ENCODE assay signal across 9 mouse cellular contexts in genomic region chr3:102023337-102023736, GRCm38 (mm10). TPM values are rescaled to one million over a fixed set of nuclear protein-coding genes. Genes with fewer than 3 reads are reported as not detected.
A peak's percentile ranks its signal among the peaks of the same experiment; 100 is the strongest.
DNase-seq lines count a peak whose midpoint lies in the region; ATAC-seq lines count a peak whose summit lies in the region.
"Had no signal": no experiment of that assay in that cellular context is flagged by ENCODE, and none has a peak within 500 bp of the region (broad histone marks: within the 10 kb centered on the region; RNA-seq: fewer than 3 reads in every experiment).

No protein-coding gene starts in this region.

- H3K27me3 ChIP-seq in kidney, embryonic 14.5 days (ENCODE audit: control insufficient read depth, insufficient read depth, low read length): peaks cover 29% of the 10 kb centered on the region; the same call in 1 of the 2 replicates
- no peaks in the 10 kb centered on the region for H3K27me3 ChIP-seq in hindbrain, embryonic 15.5 days
- no peaks in the 10 kb centered on the region for H3K27me3 ChIP-seq in midbrain, embryonic 16.5 days (ENCODE audit: control insufficient read depth, insufficient read depth, low read depth, low read length)

- no peaks in the 10 kb centered on the region for H3K9me3 ChIP-seq in kidney, embryonic 14.5 days (ENCODE audit: control insufficient read depth, low read length)
- H3K9me3 ChIP-seq in hindbrain, embryonic 15.5 days: no peaks in the 10 kb centered on the region
- H3K9me3 ChIP-seq in midbrain, embryonic 16.5 days (replicated peaks; ENCODE audit: control insufficient read depth, low read length, poor library complexity, severe bottlenecking): no peaks in the 10 kb centered on the region

- H3K9ac ChIP-seq in kidney, embryonic 14.5 days (ENCODE audit: low read depth, low read length): no peak overlapping the region; the same call in 1 of the 2 replicates
- 0 out of 2 replicates have a peak overlapping the region, but pooled peaks have one; percentile 19 for H3K9ac ChIP-seq in hindbrain, embryonic 15.5 days
- 0 out of 2 replicates have a peak overlapping the region, but pooled peaks have one; percentile 32 for H3K9ac ChIP-seq in midbrain, embryonic 16.5 days (ENCODE audit: low read depth, low read length)

- H3K36me3 ChIP-seq in kidney, embryonic 14.5 days (ENCODE audit: control insufficient read depth, insufficient read depth, low read length): no peaks in the 10 kb centered on the region
- H3K36me3 ChIP-seq in hindbrain, embryonic 15.5 days: no peaks in the 10 kb centered on the region
- no peaks in the 10 kb centered on the region for H3K36me3 ChIP-seq in midbrain, embryonic 16.5 days (ENCODE audit: control insufficient read depth, insufficient read depth, low read length)

- no peak for DNase-seq in kidney, postnatal 10 days
- peak; percentile 53 for DNase-seq in embryo, embryonic 9.5 days (ENCODE audit: extremely low spot score)
- DNase-seq in left cerebral cortex, adult 8-10 months (ENCODE audit: low spot score in 2 of 2): no peak
- no peak for DNase-seq in thymus, postnatal 36 days
- DNase-seq in lung, postnatal 25 days (ENCODE audit: low spot score): no peak

- no peak for ATAC-seq in kidney, embryonic 14.5 days (ENCODE audit: low FRiP score, low TSS enrichment)
- ATAC-seq in hindbrain, embryonic 15.5 days (ENCODE audit: low FRiP score, low read depth): peak; percentile 68; the same call in 1 of the 2 replicates
- no peak for ATAC-seq in midbrain, embryonic 16.5 days

- no peaks in the 10 kb centered on the region for H3K4me1 ChIP-seq in kidney, embryonic 14.5 days (ENCODE audit: control insufficient read depth, insufficient read depth, low read length)
- H3K4me1 ChIP-seq in hindbrain, embryonic 15.5 days (replicated peaks): peaks cover 27% of the 10 kb centered on the region
- H3K4me1 ChIP-seq in midbrain, embryonic 16.5 days (ENCODE audit: control insufficient read depth, insufficient read depth, low read length): peaks cover 8% of the 10 kb centered on the region

- peak overlapping the region; percentile 58 for H3K4me2 ChIP-seq in kidney, embryonic 14.5 days (replicated peaks; ENCODE audit: low read depth, low read length)
- peak overlapping the region; percentile 73 for H3K4me2 ChIP-seq in hindbrain, embryonic 15.5 days
- peak overlapping the region; percentile 60 for H3K4me2 ChIP-seq in midbrain, embryonic 16.5 days (ENCODE audit: low read length)

- H3K27ac ChIP-seq in kidney, embryonic 14.5 days (ENCODE audit: low read depth, low read length): no peak overlapping the region
- peak overlapping the region; percentile 45 for H3K27ac ChIP-seq in hindbrain, embryonic 15.5 days (replicated peaks)
- H3K27ac ChIP-seq in midbrain, embryonic 16.5 days (ENCODE audit: low read length): no peak overlapping the region

- WGBS in kidney, embryonic 14.5 days: 2% methylated on average over 31 of the region's 31 CpGs
- WGBS in hindbrain, embryonic 15.5 days: under 1% methylated on average over 28 of the region's 31 CpGs
- 1% methylated on average over 27 of the region's 31 CpGs for WGBS in midbrain, embryonic 16.5 days

- H3K4me3 ChIP-seq in kidney, embryonic 14.5 days (ENCODE audit: low read length): peak overlapping the region; percentile 26
- H3K4me3 ChIP-seq in hindbrain, embryonic 15.5 days: peak overlapping the region; percentile 28
- peak overlapping the region; percentile 27 for H3K4me3 ChIP-seq in midbrain, embryonic 16.5 days (ENCODE audit: low read depth, low read length)

RNA-seq across cellular contexts. Expression of gene Nhlh2, which starts 13.5 kb away (rescaled TPM):
- not detected in 2 replicates for polyA plus RNA-seq in kidney, embryonic 14.5 days (2014; fragmentation: Nextera tagmentation; extraction: Ambion mirVana)
- 36.2 and 40.3 TPM in 2 replicates for polyA plus RNA-seq in hindbrain, embryonic 15.5 days (2015; fragmentation: Nextera tagmentation; extraction: Ambion mirVana)
- 27.2 and 49.6 TPM in 2 replicates for polyA plus RNA-seq in midbrain, embryonic 16.5 days (2015; fragmentation: Nextera tagmentation; extraction: Ambion mirVana)
- total RNA-seq in left cerebral cortex, adult 8-10 months (2022): under 1 TPM; 0.13 to 0.51 (median 0.21) TPM
- polyA plus RNA-seq: gonadal fat pad, adult 2 months had no signal

Comparison
In these comparisons a context has a peak if more than half of its experiments do, and no peak if none do; other contexts are left out.
1. RNA of gene Nhlh2, which starts 13.5 kb away (polyA plus RNA-seq): 36.2 to 40.3 TPM in hindbrain, embryonic 15.5 days and 27.2 to 49.6 TPM in midbrain, embryonic 16.5 days; not detected in kidney, embryonic 14.5 days; every median in the first group is over 10 times any median in the second.
2. Peak in every context shown above with its lines, with median percentiles within 50 percentile points of each other: H3K4me2 ChIP-seq and H3K4me3 ChIP-seq.